Mouse (Mus musculus) G1E (cell line): ENCODE measurements around the gene Xpnpep1. TPM values are rescaled to one million over a fixed set of nuclear protein-coding genes. Genes with fewer than 3 reads are reported as not detected.

Experiments used
- ATAC-seq: 2 replicates; pipeline ENCODE4 v1.8.0; 2016; ENCODE audit warnings: mild to moderate bottlenecking; ENCODE audit not compliant: insufficient number of reproducible peaks, poor library complexity, low FRiP score, severe bottlenecking; ENCODE audit errors: extremely low read depth
- DNase-seq: peaks from one replicate; pipeline ENCODE4 v3.0.0; 2012; ENCODE audit warnings: low spot score
- H3K27me3 ChIP-seq: 2 replicates; pipeline ENCODE4 v1.6.1; 2012; ENCODE audit warnings: mild to moderate bottlenecking, low read length, inconsistent platforms; ENCODE audit not compliant: insufficient read depth
- H3K36me3 ChIP-seq: replicated peaks from 2 replicates; pipeline ENCODE3; 2012; ENCODE audit warnings: mild to moderate bottlenecking, inconsistent platforms
- H3K4me1 ChIP-seq: 2 replicates; pipeline ENCODE4 v1.6.1; 2012; ENCODE audit warnings: low read depth, low read length, inconsistent platforms, mixed read lengths; ENCODE audit not compliant: insufficient read depth
- H3K4me3 ChIP-seq: 2 replicates; pipeline ENCODE4 v1.5.1; 2012; ENCODE audit warnings: low read depth, mild to moderate bottlenecking, inconsistent platforms, low read length, moderate library complexity, mixed read lengths
- H3K9me3 ChIP-seq: replicated peaks from 2 replicates; pipeline ENCODE4 v1.6.1; 2012; ENCODE audit warnings: inconsistent platforms
- CTCF ChIP-seq: IDR thresholded peaks from 2 replicates; pipeline ENCODE4 v1.5.1; 2012; ENCODE audit warnings: low read depth, low read length, inconsistent platforms, mixed read lengths
- GATA1 ChIP-seq: IDR thresholded peaks from 2 replicates; pipeline ENCODE4 v1.6.1; 2012; ENCODE audit warnings: borderline replicate concordance, low read length, inconsistent platforms, mixed read lengths
- GATA2 ChIP-seq: IDR thresholded peaks from 2 replicates; pipeline ENCODE4 v1.6.1; 2012; ENCODE audit warnings: low read depth, low read length, inconsistent platforms, borderline replicate concordance
- POLR2AphosphoS5 ChIP-seq: IDR thresholded peaks from 2 replicates; pipeline ENCODE4 v1.6.1; 2012; ENCODE audit warnings: low read depth, low read length, inconsistent platforms; ENCODE audit not compliant: insufficient replicate concordance
- TAL1 ChIP-seq: conservative IDR thresholded peaks from 2 replicates; pipeline ENCODE4 v1.6.1; 2012; ENCODE audit warnings: low read depth, low read length, inconsistent platforms, mixed read lengths
- polyA plus RNA-seq: library from polyadenylated mRNA; stranded (reverse); fragments of >175 nt; gene quantifications from 2 replicates; pipeline ENCODE4 v1.2.3, GENCODE M21; 2012
- total RNA-seq, 2 experiments: library from RNA; stranded (forward) in 1 of 2; stranded (reverse) in 1 of 2; fragments of 200-1000 nt in 1 of 2; fragments of >200 nt in 1 of 2; fragmentation: Nextera tagmentation in 1 of 2; gene quantifications; 2 replicates each; pipeline ENCODE4 v1.2.3; 2014 to 2017

The Xpnpep1 gene
- total and polyA plus RNA-seq, 3 experiments = 180 to 385 (median 219) TPM

DNA sequence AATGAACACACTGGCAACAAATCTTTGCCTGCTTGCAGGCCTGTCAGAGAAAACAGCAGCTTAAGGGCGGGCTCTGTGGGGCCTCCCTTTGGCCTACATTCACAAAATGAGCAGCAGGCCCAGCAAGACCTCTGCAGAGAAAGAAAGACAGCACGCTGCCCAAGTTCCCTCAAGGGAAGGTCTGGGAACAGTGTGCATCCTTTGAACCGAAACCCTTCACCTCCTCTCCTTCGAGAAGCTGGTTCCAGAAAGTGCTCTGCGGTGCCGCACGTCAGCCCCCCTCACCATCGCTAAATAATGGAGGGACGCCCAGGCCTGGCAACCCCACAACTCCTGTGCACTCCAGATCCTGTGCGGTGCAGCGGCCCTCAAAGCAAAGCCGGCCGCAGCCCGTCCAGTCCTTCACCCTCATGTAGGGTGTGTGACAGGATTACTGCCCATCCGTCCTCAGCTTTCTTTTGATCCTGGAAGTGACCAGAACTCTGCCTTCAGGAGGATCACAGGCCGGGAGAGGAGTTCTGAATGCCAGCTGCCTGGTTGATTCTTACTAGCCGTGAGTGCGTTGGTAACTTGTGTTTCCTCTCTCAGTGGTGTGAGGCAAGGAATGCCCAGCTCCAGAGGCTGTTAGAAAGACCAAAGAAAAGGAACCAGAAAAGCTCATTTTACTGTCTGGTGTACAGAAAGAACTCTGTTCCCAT lies 11.4 kb upstream of the Xpnpep1 start:
- no peaks in the 10 kb centered on the region for H3K27me3 ChIP-seq
- TF ChIP-seq GATA1 = no peak
- no peak for TF ChIP-seq GATA2
- TF ChIP-seq POLR2AphosphoS5 = no peak
- TF ChIP-seq CTCF = no peak
- TF ChIP-seq TAL1 = no peak
- no peaks in the 10 kb centered on the region for H3K9me3 ChIP-seq
- DNase-seq (no peak), ATAC-seq (no peak)
- H3K36me3 ChIP-seq = no peaks in the 10 kb centered on the region
- H3K4me1 ChIP-seq = peaks cover 30% of the 10 kb centered on the region
- 0 out of 2 replicates have a peak overlapping the region, but pooled peaks have one; percentile 19 for H3K4me3 ChIP-seq

DNA sequence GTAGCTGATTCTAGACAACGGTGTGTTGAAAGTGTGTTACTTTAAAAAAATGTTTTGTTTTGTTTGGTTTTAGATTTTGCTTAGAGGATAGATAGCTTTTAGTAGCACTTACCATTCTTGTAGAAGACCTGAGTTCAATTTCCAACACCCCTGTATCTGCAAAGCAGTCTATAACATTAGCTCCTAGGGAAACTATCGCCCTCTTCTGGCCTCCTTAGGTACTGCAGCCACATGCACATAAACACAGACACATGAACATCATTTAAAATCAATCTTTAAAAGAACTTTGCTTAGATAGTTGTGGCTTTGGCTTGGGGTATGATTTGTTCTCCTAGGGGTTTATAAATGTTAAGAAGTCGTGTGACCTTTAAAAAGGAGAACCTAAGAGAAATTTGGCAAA lies 10.1 kb upstream of the Xpnpep1 start:
- ATAC-seq (no peak), DNase-seq (no peak)
- Histone ChIP-seq H3K4me1 (peaks cover 30% of the 10 kb centered on the region), H3K36me3 (no peaks in the 10 kb centered on the region), H3K9me3 (no peaks in the 10 kb centered on the region), H3K4me3 (no peak overlapping the region), H3K27me3 (no peaks in the 10 kb centered on the region)
- TF ChIP-seq GATA2 = no peak
- TF ChIP-seq POLR2AphosphoS5 = no peak
- TF ChIP-seq CTCF = peak; percentile 70; the same call in 1 of the 2 replicates
- no peak for TF ChIP-seq TAL1
- TF ChIP-seq GATA1 = no peak

DNA sequence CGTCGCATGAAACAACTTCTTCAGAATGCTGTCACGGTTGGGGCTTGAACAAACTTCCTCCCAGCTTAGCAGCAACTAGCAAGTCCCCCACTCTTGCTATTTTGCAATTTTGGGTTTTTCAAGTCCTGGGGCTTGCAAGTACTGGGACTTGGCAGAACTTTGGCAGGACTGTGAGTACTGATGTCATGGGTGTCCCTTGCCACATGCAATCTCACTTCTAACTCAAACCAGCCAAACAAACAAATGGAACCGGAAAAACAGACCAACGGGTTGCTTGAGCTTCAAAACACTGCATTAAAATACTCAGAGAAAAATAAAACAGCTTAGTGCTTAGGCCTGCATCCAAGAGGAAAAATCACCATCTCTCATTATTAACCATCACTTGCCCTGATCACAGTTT lies 7.2 kb upstream of the Xpnpep1 start:
- Histone ChIP-seq H3K4me3 (no peak overlapping the region), H3K9me3 (no peaks in the 10 kb centered on the region), H3K27me3 (no peaks in the 10 kb centered on the region), H3K36me3 (no peaks in the 10 kb centered on the region), H3K4me1 (peaks cover 26% of the 10 kb centered on the region)
- no peak for TF ChIP-seq POLR2AphosphoS5
- TF ChIP-seq GATA2 = no peak
- no peak for TF ChIP-seq GATA1
- ATAC-seq (no peak), DNase-seq (no peak)

DNA sequence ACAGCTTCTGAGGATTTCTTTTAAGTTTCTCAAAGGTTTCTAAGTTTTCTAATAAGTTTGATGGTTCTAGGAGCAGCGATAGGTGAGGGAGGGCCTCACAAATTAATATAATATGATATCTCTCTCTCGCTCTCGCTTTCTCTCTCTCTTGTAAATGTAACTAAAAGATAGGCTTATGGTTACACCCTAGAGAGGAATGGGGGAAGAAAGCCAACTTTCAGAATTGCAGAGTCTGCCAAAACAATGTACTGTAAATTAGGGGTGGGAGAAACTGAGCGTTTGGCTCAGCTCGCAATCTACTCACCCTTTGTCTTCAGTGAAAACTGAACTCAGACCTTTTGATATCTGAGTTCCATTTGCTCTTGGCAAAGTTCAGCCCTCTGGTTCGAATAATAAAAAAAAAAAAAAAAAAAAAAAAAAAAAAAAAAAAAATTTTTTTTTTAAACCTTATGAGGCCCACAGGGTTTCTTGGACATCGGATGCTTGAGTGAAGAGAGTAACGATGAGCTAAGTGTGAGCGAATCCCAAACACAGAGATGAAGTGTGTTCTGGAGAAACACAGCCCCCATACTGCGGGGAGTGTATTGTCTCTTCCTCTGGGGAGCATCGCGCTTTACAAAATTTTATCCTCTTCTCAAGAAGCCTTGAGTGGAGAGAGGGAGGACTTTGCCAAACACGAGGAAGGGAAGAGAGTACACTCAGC lies 3.6 kb upstream of the Xpnpep1 start:
- Histone ChIP-seq H3K36me3 (no peaks in the 10 kb centered on the region), H3K9me3 (no peaks in the 10 kb centered on the region), H3K4me3 (no peak overlapping the region), H3K27me3 (no peaks in the 10 kb centered on the region), H3K4me1 (peaks cover 35% of the 10 kb centered on the region)
- TF ChIP-seq GATA2 = no peak
- no peak for TF ChIP-seq TAL1
- DNase-seq (no peak), ATAC-seq (no peak)

DNA sequence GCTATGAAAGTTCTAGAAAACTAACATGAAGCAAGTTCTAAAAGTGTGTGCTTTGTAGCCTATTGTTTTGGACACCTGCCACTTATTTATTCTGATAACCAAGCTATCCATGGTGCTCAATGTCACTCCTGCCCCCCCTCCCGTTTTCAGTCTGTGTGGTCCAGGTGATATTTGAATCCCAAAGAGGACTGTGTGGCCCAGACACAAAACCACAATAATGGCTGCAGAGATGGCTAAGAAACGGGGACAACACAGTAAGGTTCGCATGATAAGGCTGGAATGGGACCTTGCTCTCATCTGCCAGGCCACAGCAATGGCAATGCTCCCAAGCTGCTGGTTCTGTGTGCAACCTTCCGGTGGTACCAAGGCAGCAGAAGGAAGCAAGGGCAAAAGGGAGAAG lies 1.6 kb upstream of the Xpnpep1 start:
- TF ChIP-seq GATA1 = no peak
- TF ChIP-seq TAL1 = no peak
- TF ChIP-seq CTCF = no peak
- no peak for TF ChIP-seq POLR2AphosphoS5
- TF ChIP-seq GATA2 = no peak
- Histone ChIP-seq H3K9me3 (no peaks in the 10 kb centered on the region), H3K27me3 (no peaks in the 10 kb centered on the region), H3K4me3 (no peak overlapping the region), H3K36me3 (peaks cover 7% of the 10 kb centered on the region), H3K4me1 (peaks cover 41% of the 10 kb centered on the region)
- DNase-seq (no peak), ATAC-seq (no peak)

DNA sequence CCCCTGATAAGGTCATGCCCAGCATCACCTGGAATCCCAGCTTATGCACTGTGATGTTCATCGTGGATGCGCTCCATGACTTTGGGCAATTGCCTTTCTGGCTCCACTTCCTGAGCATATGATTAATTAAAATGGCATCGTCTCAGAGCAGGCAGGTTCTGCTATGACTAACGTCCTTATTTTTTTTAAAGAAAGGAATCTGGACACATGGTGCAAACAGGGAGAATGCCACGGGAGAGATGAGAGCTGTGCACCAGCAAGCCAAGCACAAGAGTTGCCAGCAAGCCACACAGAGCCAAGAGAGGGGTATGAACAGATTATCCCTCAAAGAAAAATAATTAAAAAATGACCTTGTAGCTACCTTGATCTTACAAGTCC lies 1.1 kb upstream of the Xpnpep1 start:
- TF ChIP-seq TAL1 (no peak), GATA2 (no peak), GATA1 (no peak), CTCF (no peak), POLR2AphosphoS5 (no peak)
- Histone ChIP-seq H3K4me1 (peaks cover 44% of the 10 kb centered on the region), H3K4me3 (no peak overlapping the region), H3K27me3 (no peaks in the 10 kb centered on the region), H3K9me3 (no peaks in the 10 kb centered on the region), H3K36me3 (peaks cover 10% of the 10 kb centered on the region)
- DNase-seq (no peak), ATAC-seq (no peak)
